ENCODE assay signal across 12 mouse cellular contexts in genomic region chr7:102395894-102396293, GRCm38 (mm10). TPM values are rescaled to one million over a fixed set of nuclear protein-coding genes. Genes with fewer than 3 reads are reported as not detected.
DNase-seq lines count a peak whose midpoint lies in the region; ATAC-seq and TF ChIP-seq lines count a peak whose summit lies in the region.
"Had no signal": no experiment of that assay in that cellular context is flagged by ENCODE, and none has a peak within 500 bp of the region (broad histone marks: within the 10 kb centered on the region; RNA-seq: fewer than 3 reads in every experiment).

No protein-coding gene starts in this region.

- peak; percentile 33 to 38 for DNase-seq in heart, adult 18-20 months
- DNase-seq in MEL (ENCODE audit: low read depth, low spot score): peak; percentile 93
- DNase-seq in NIH3T3 (ENCODE audit: low read depth): peak; percentile 74
- DNase-seq in heart, postnatal 4 days: peak; percentile 26
- DNase-seq in midbrain, embryonic 14.5 days: no peak
- DNase-seq: layer of hippocampus, postnatal 36 days; right cerebral cortex, adult 18-20 months had no signal

- H3K79me2 ChIP-seq in MEL (ENCODE audit: control insufficient read depth, insufficient read depth, low read length, poor library complexity): 0 out of 2 replicates have a peak, but pooled peaks cover 3% of the 10 kb centered on the region

- TF ChIP-seq POLR2A in MEL (IDR thresholded peaks at IDR 0.05; ENCODE audit: control insufficient read depth in 1 of 2, insufficient read depth in 1 of 2, low read depth in 1 of 2, low read length in 2 of 2, poor library complexity in 1 of 2): peak in 1 of 2 experiments; percentile 63; a peak in 2 of 4 replicates

- no peak for ATAC-seq in heart, embryonic 12.5 days (ENCODE audit: insufficient number of reproducible peaks, low FRiP score)
- ATAC-seq in midbrain, embryonic 14.5 days (ENCODE audit: low FRiP score, low TSS enrichment): no peak
- no peak for ATAC-seq in forebrain, embryonic 12.5 days (ENCODE audit: low FRiP score)

- H3K9ac ChIP-seq in heart, embryonic 12.5 days: no peak overlapping the region
- peak overlapping the region; percentile 45 for H3K9ac ChIP-seq in MEL (ENCODE audit: control insufficient read depth, low read depth, low read length, poor library complexity, severe bottlenecking)
- H3K9ac ChIP-seq in midbrain, embryonic 14.5 days (replicated peaks; ENCODE audit: low read length): no peak overlapping the region
- H3K9ac ChIP-seq in forebrain, embryonic 12.5 days: no peak overlapping the region
- H3K9ac ChIP-seq: limb, embryonic 15.5 days had no signal

- no peak overlapping the region for H3K4me3 ChIP-seq in heart, embryonic 12.5 days
- peak overlapping the region in 1 of 2 experiments; percentile 38; a peak in 2 of 4 replicates for H3K4me3 ChIP-seq in MEL (ENCODE audit: control insufficient read depth in 1 of 2, insufficient read depth in 1 of 2, low read depth in 2 of 2, low read length in 2 of 2)
- no peak overlapping the region for H3K4me3 ChIP-seq in midbrain, embryonic 14.5 days (replicated peaks; ENCODE audit: low read depth, low read length)
- no peak overlapping the region for H3K4me3 ChIP-seq in forebrain, embryonic 12.5 days (replicated peaks)
- H3K4me3 ChIP-seq: limb, embryonic 15.5 days; midbrain, embryonic 10.5 days had no signal

- no peak overlapping the region for H3K27ac ChIP-seq in heart, embryonic 12.5 days (ENCODE audit: poor library complexity, severe bottlenecking)
- H3K27ac ChIP-seq in MEL (ENCODE audit: control insufficient read depth, low read depth, low read length): peak overlapping the region; percentile 84
- H3K27ac ChIP-seq in midbrain, embryonic 14.5 days (replicated peaks; ENCODE audit: low read depth, low read length): no peak overlapping the region
- H3K27ac ChIP-seq in forebrain, embryonic 12.5 days: no peak overlapping the region
- H3K27ac ChIP-seq: kidney, postnatal 0 days; limb, embryonic 15.5 days; midbrain, embryonic 10.5 days had no signal

- TF ChIP-seq EP300 in MEL (IDR thresholded peaks at IDR 0.05; ENCODE audit: low read depth in 1 of 2, low read length in 2 of 2): peak; percentile 46 to 47; a peak in 3 of 4 replicates

- H3K27me3 ChIP-seq in heart, embryonic 12.5 days (replicated peaks): no peaks in the 10 kb centered on the region
- H3K27me3 ChIP-seq in MEL (ENCODE audit: control insufficient read depth in 1 of 2, insufficient read depth in 2 of 2, low read length in 2 of 2): no peaks in the 10 kb centered on the region
- no peaks in the 10 kb centered on the region for H3K27me3 ChIP-seq in midbrain, embryonic 14.5 days (ENCODE audit: control insufficient read depth, insufficient read depth, low read length)
- no peaks in the 10 kb centered on the region for H3K27me3 ChIP-seq in forebrain, embryonic 12.5 days
- H3K27me3 ChIP-seq: limb, embryonic 15.5 days had no signal

- TF ChIP-seq CTCF in MEL (IDR thresholded peaks at IDR 0.05 in 2 of 3, conservative IDR thresholded peaks at IDR 0.05 in 1 of 3; ENCODE audit: control insufficient read depth in 1 of 3, insufficient read depth in 1 of 3, low read depth in 2 of 3, low read length in 3 of 3, poor library complexity in 1 of 3, severe bottlenecking in 1 of 3): no peak

- WGBS in heart, embryonic 12.5 days: 69% methylated on average over 7 of the region's 7 CpGs
- WGBS in midbrain, embryonic 14.5 days: 86% methylated on average over 7 of the region's 7 CpGs
- 79% methylated on average over 7 of the region's 7 CpGs for WGBS in forebrain, embryonic 12.5 days

- no peaks in the 10 kb centered on the region for H3K36me3 ChIP-seq in heart, embryonic 12.5 days
- H3K36me3 ChIP-seq in MEL (ENCODE audit: control insufficient read depth in 1 of 2, insufficient read depth in 2 of 2, low read length in 2 of 2): peaks cover 0 to 30% of the 10 kb centered on the region in 2 experiments; a peak in 3 of 4 replicates
- H3K36me3 ChIP-seq in midbrain, embryonic 14.5 days (ENCODE audit: control insufficient read depth, insufficient read depth, low read length): no peaks in the 10 kb centered on the region
- H3K36me3 ChIP-seq in forebrain, embryonic 12.5 days (replicated peaks): no peaks in the 10 kb centered on the region
- H3K36me3 ChIP-seq: limb, embryonic 15.5 days; midbrain, embryonic 10.5 days had no signal

- H3K4me1 ChIP-seq in heart, embryonic 12.5 days (replicated peaks): no peaks in the 10 kb centered on the region
- peaks cover 21 to 33% of the 10 kb centered on the region in 2 experiments for H3K4me1 ChIP-seq in MEL (ENCODE audit: control insufficient read depth in 1 of 2, insufficient read depth in 2 of 2, low read length in 2 of 2)
- H3K4me1 ChIP-seq in midbrain, embryonic 14.5 days (ENCODE audit: control insufficient read depth, insufficient read depth, low read length): no peaks in the 10 kb centered on the region
- H3K4me1 ChIP-seq in forebrain, embryonic 12.5 days: no peaks in the 10 kb centered on the region
- H3K4me1 ChIP-seq: limb, embryonic 15.5 days; midbrain, embryonic 10.5 days had no signal

- H3K9me3 ChIP-seq in heart, embryonic 12.5 days (replicated peaks): no peaks in the 10 kb centered on the region
- H3K9me3 ChIP-seq in MEL (replicated peaks; ENCODE audit: insufficient read depth, low read length): no peaks in the 10 kb centered on the region
- no peaks in the 10 kb centered on the region for H3K9me3 ChIP-seq in midbrain, embryonic 14.5 days (ENCODE audit: control insufficient read depth, low read length)
- no peaks in the 10 kb centered on the region for H3K9me3 ChIP-seq in forebrain, embryonic 12.5 days
- H3K9me3 ChIP-seq: limb, embryonic 15.5 days; midbrain, embryonic 10.5 days had no signal

- no peak overlapping the region for H3K4me2 ChIP-seq in heart, embryonic 12.5 days
- H3K4me2 ChIP-seq in midbrain, embryonic 14.5 days (ENCODE audit: low read length): no peak overlapping the region
- no peak overlapping the region for H3K4me2 ChIP-seq in forebrain, embryonic 12.5 days
- H3K4me2 ChIP-seq: limb, embryonic 15.5 days had no signal

- TF ChIP-seq RAD21 in MEL (IDR thresholded peaks at IDR 0.05; ENCODE audit: low read depth, low read length): no peak

TF ChIP-seq in MEL, 35 proteins besides CTCF, POLR2A, EP300 and RAD21:
- TF ChIP-seq JUND (IDR thresholded peaks at IDR 0.05; ENCODE audit: low read depth, low read length) (peak; percentile 70; the same call in 1 of the 2 replicates), USF1 (IDR thresholded peaks at IDR 0.05; ENCODE audit: low read depth, low read length) (peak; percentile 80), MAX (IDR thresholded peaks at IDR 0.05; ENCODE audit: low read length) (peak; percentile 81), MXI1 (IDR thresholded peaks at IDR 0.05; ENCODE audit: low read depth, low read length) (peak; percentile 87), ELF1 (IDR thresholded peaks at IDR 0.05; ENCODE audit: low read depth, low read length) (peak; percentile 55), MAZ (IDR thresholded peaks at IDR 0.05; ENCODE audit: low read depth, low read length) (no peak), GATA1 (IDR thresholded peaks at IDR 0.05; ENCODE audit: low read depth, low read length) (peak; percentile 86), MAFK (IDR thresholded peaks at IDR 0.05; ENCODE audit: borderline replicate concordance, low read depth, low read length) (no peak), ZNF384 (IDR thresholded peaks at IDR 0.05; ENCODE audit: low read depth, low read length) (no peak), ETS1 (IDR thresholded peaks at IDR 0.05; ENCODE audit: low read depth, low read length) (peak; percentile 62), TBP (IDR thresholded peaks at IDR 0.05; ENCODE audit: low read depth, low read length) (peak; percentile 63; the same call in 1 of the 2 replicates), TCF12 (IDR thresholded peaks at IDR 0.05; ENCODE audit: low read depth, low read length) (0 out of 2 replicates have a peak, but pooled peaks have one; percentile 21), BHLHE40 (IDR thresholded peaks at IDR 0.05; ENCODE audit: borderline replicate concordance, low read depth, low read length) (peak; percentile 71), SIN3A (IDR thresholded peaks at IDR 0.05; ENCODE audit: low read length) (peak; percentile 68; the same call in 1 of the 2 replicates), MYC (IDR thresholded peaks at IDR 0.05; ENCODE audit: low read depth, low read length) (peak; percentile 79)

RNA-seq across cellular contexts. Expression of gene Rrm1, which starts 45.6 kb away (rescaled TPM):
- 10 to 100 TPM in 1 of 2 experiments, 1 to 10 TPM in 1; 9.5 to 10.1 TPM for total RNA-seq in heart, adult 18-20 months (2021)
- polyA plus RNA-seq in heart, embryonic 12.5 days (2016; fragmentation: Nextera tagmentation; extraction: Ambion mirVana): 134 and 145 TPM in 2 replicates
- total RNA-seq in MEL (2012; rRNA removed): 147 and 154 TPM in 2 replicates
- 100 to 1,000 TPM in 1 of 2 experiments, not detected in 1; 228 TPM for polyA plus RNA-seq in MEL (2012; ENCODE audit: insufficient read depth in 1 of 2, insufficient read length in 2 of 2, low read depth in 1 of 2, low replicate concordance in 2 of 2, missing spikeins in 1 of 2)
- 100 to 1,000 TPM; 101 to 103 TPM for total RNA-seq in heart, postnatal 4 days (2021)
- polyA plus RNA-seq in midbrain, embryonic 14.5 days (2014; fragmentation: Nextera tagmentation; extraction: Ambion mirVana): 36.2 and 65.9 TPM in 2 replicates
- polyA plus RNA-seq in forebrain, embryonic 12.5 days (2016; fragmentation: Nextera tagmentation; extraction: Ambion mirVana): 203 and 216 TPM in 2 replicates
